Mouse (Mus musculus): ENCODE data around the gene Wdr20. TPM values are rescaled to one million over a fixed set of nuclear protein-coding genes. Genes with fewer than 3 reads are reported as not detected.

Wdr20 gene
- 18.2 and 23.6 TPM in 2 replicates for polyA plus RNA-seq (2012; rRNA removed; ENCODE audit: low replicate concordance)

DNA sequence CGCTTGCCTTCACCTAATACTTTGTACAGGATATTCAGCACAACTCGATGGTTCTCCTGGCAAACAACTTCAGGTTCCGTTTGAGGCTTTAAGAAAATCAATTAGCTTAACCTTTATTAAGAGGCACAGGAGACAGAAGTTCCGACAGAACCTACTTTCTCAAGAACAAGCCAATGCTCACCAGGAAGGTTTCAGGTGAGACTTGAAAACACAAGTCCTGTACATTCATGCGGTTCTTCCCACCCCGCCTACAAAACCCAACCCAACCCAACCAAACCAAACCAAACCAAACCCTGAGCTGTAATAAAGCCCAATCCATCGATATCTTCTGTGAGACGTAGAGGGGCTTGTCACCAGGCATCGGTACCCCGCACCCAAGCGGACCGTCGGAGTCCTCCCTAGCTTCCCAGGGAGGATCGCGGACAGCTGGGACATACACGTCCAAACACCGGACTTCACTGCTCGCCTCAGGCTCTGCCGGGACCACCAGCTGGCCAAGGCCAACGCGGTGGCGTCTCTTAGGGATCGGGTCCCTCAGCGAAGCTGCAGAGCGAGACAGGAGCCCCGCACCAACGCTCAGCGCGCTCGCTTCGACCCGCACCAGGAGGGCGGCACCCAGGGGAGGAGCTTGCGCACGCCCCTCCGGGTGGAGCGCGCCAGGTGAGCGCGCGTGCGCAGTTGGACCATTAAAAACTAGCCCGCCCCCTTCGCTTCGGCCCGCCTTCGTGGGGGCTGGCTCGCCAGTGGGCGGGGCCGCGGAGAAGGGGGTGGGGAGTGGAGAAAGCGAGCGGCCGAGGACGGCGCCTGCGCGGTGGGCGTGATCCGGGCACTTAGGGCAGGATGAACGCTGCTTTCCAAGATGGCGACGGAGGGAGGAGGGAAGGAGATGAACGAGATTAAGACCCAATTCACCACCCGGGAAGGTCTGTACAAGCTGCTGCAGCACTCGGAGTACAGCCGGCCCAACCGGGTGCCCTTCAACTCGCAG is at the start of gene Wdr20:
Gene Wdr20 (plus strand): TSS at position 775 of the 988 bp plus-strand sequence.

DNA sequence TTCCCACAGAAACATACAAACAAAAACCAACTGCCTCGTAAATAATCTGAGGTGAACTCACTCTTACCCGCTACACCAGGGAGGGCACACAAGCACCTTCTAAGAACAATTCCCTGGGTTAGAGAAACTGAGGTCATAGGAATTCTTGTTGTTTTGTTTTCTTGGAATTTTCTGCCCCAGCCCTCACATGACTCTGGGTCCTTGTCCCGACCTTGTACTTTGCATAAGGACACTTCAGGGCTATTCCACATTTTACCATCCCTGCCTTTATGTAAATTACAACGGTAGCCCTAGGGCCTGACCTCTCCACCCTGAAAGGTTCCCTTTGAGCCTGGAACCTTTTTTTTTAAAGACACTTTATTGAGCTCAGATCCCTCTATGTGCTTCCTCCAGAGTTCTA is 35.2 kb upstream of the Wdr20 start, which contains the start of gene Hsp90aa1:
Gene Hsp90aa1 (minus strand): TSS at position 173 of the 400 bp plus-strand sequence.

GRCm38 (mm10) chr12:110840348-110841198 is 102.8 kb downstream of the Wdr20 start, which contains the start of gene Mok:
Gene Mok (minus strand): TSS chr12:110840939.

GRCm38 (mm10) chr12:110850010-110850928 is 112.5 kb downstream of the Wdr20 start, which contains the start of gene Zfp839:
Gene Zfp839 (plus strand): TSS chr12:110850253.

Other genes starting within 250 kb of the Wdr20 start
- gene Dync1h1, start 136.5 kb upstream of the Wdr20 start, polyA plus RNA-seq (2012; rRNA removed; ENCODE audit: low replicate concordance) = 277 and 352 TPM in 2 replicates
- gene 1700001K19Rik, start 55.3 kb upstream of the Wdr20 start, polyA plus RNA-seq (2012; rRNA removed; ENCODE audit: low replicate concordance) = not detected in 2 replicates
- gene Hsp90aa1, start 35.2 kb upstream of the Wdr20 start, polyA plus RNA-seq (2012; rRNA removed; ENCODE audit: low replicate concordance) = 92.4 and 164 TPM in 2 replicates
- 0.63 and 2.8 TPM in 2 replicates for gene Mok, start 103.0 kb downstream of the Wdr20 start, polyA plus RNA-seq (2012; rRNA removed; ENCODE audit: low replicate concordance)
- 5.6 and 9.0 TPM in 2 replicates for gene Zfp839, start 112.3 kb downstream of the Wdr20 start, polyA plus RNA-seq (2012; rRNA removed; ENCODE audit: low replicate concordance)
- 51.2 and 60.3 TPM in 2 replicates for gene Cinp, start 151.2 kb downstream of the Wdr20 start, polyA plus RNA-seq (2012; rRNA removed; ENCODE audit: low replicate concordance)
- 7.8 and 9.7 TPM in 2 replicates for gene Tecpr2, start 151.3 kb downstream of the Wdr20 start, polyA plus RNA-seq (2012; rRNA removed; ENCODE audit: low replicate concordance)
- 15.7 and 17.4 TPM in 2 replicates for gene Ankrd9, start 241.1 kb downstream of the Wdr20 start, polyA plus RNA-seq (2012; rRNA removed; ENCODE audit: low replicate concordance)

Measured in subcutaneous adipose tissue, adult 2 months (tissue).